Mouse (Mus musculus) limb, embryonic 10.5 days (tissue): ENCODE measurements around the gene Strap. TPM values are rescaled to one million over a fixed set of nuclear protein-coding genes. Genes with fewer than 3 reads are reported as not detected.
A peak's percentile ranks its signal among the peaks of the same experiment; 100 is the strongest.
"Not testable (repeated sequence)": the region's sequence is repeated elsewhere in the genome, so short reads cannot be mapped to it uniquely, and the experiment has no call there.

ENCODE experiments used
- DNase-seq: peaks from one replicate; pipeline ENCODE4 v3.0.0-alpha.2; 2017; ENCODE audit warnings: low spot score
- H3K27ac ChIP-seq: fragments of 300-500 bp; sonication (generic); 2 replicates; pipeline ENCODE4 v1.5.1; 2016; ENCODE audit warnings: mild to moderate bottlenecking
- H3K27me3 ChIP-seq: fragments of 300-500 bp; sonication (generic); 2 replicates; pipeline ENCODE4 v1.6.1; 2016; ENCODE audit warnings: low read depth, mild to moderate bottlenecking; ENCODE audit not compliant: poor library complexity, severe bottlenecking
- H3K36me3 ChIP-seq: fragments of 300-500 bp; sonication (generic); 2 replicates; pipeline ENCODE4 v1.6.1; 2016; ENCODE audit warnings: mild to moderate bottlenecking, moderate library complexity
- H3K4me1 ChIP-seq: fragments of 300-500 bp; sonication (generic); 2 replicates; pipeline ENCODE4 v1.6.1; 2016
- H3K4me3 ChIP-seq: fragments of 300-500 bp; sonication (generic); 2 replicates; pipeline ENCODE4 v1.5.1; 2016; ENCODE audit warnings: mild to moderate bottlenecking, moderate library complexity
- H3K9me3 ChIP-seq: fragments of 300-500 bp; sonication (generic); replicated peaks from 2 replicates; pipeline ENCODE4 v1.6.1; 2016; ENCODE audit warnings: mild to moderate bottlenecking
- WGBS: fragments of 180-500 bp; shearing (Covaris S2); methylation state at CpG from one replicate; pipeline ENCODE4 v1.1.7; 2016; 5-methylcytosine and 5-hydroxymethylcytosine counted together
- polyA plus RNA-seq: library from polyadenylated mRNA; unstranded; fragments of >200 nt; fragmentation: Nextera tagmentation; extraction: Ambion mirVana; gene quantifications from 2 replicates; pipeline ENCODE4 v1.2.1, GENCODE M21; 2016

The Strap gene
- polyA plus RNA-seq, 1 experiment from 2014 or later: 229 TPM

GRCm38 (mm10) chr6:137704300-137704939, 30.5 kb upstream of the Strap start:
- Histone ChIP-seq H3K36me3 (no peaks in the 10 kb centered on the region), H3K9me3 (no peaks in the 10 kb centered on the region), H3K4me3 (no peak overlapping the region), H3K4me1 (peaks cover 9% of the 10 kb centered on the region), H3K27ac (no peak overlapping the region), H3K27me3 (no peaks in the 10 kb centered on the region)
- DNase-seq: no peak
- WGBS: 87% methylated on average over 25 of the region's 25 CpGs

GRCm38 (mm10) chr6:137706209-137706608, 28.7 kb upstream of the Strap start:
- H3K4me1 ChIP-seq: peaks cover 9% of the 10 kb centered on the region
- no peak overlapping the region for H3K4me3 ChIP-seq
- H3K36me3 ChIP-seq: no peaks in the 10 kb centered on the region
- no peaks in the 10 kb centered on the region for H3K9me3 ChIP-seq
- no peak for DNase-seq
- 90% methylated on average over 10 of the region's 10 CpGs for WGBS
- no peaks in the 10 kb centered on the region for H3K27me3 ChIP-seq
- no peak overlapping the region for H3K27ac ChIP-seq

GRCm38 (mm10) chr6:137708726-137709405, 26.0 kb upstream of the Strap start:
- not testable (repeated sequence) for H3K4me1 ChIP-seq, H3K27ac ChIP-seq, DNase-seq, H3K36me3 ChIP-seq, H3K9me3 ChIP-seq, H3K27me3 ChIP-seq, H3K4me3 ChIP-seq
- WGBS: 88% methylated on average over 13 of the region's 13 CpGs

GRCm38 (mm10) chr6:137710179-137711037, 24.5 kb upstream of the Strap start:
- 87% methylated on average over 14 of the region's 14 CpGs for WGBS
- H3K27ac ChIP-seq: no peak overlapping the region
- no peak for DNase-seq
- H3K27me3 ChIP-seq: no peaks in the 10 kb centered on the region
- no peaks in the 10 kb centered on the region for H3K9me3 ChIP-seq
- H3K4me3 ChIP-seq: no peak overlapping the region
- H3K36me3 ChIP-seq: no peaks in the 10 kb centered on the region
- no peaks in the 10 kb centered on the region for H3K4me1 ChIP-seq

GRCm38 (mm10) chr6:137712654-137713309, 22.1 kb upstream of the Strap start:
- H3K27me3 ChIP-seq: no peaks in the 10 kb centered on the region
- H3K36me3 ChIP-seq: no peaks in the 10 kb centered on the region
- no peaks in the 10 kb centered on the region for H3K9me3 ChIP-seq
- H3K4me3 ChIP-seq: no peak overlapping the region
- no peak for DNase-seq
- H3K4me1 ChIP-seq: no peaks in the 10 kb centered on the region
- 74% methylated on average over 7 of the region's 7 CpGs for WGBS
- no peak overlapping the region for H3K27ac ChIP-seq

GRCm38 (mm10) chr6:137713310-137713664, 21.6 kb upstream of the Strap start:
- no peak overlapping the region for H3K4me3 ChIP-seq
- no peak overlapping the region for H3K27ac ChIP-seq
- no peaks in the 10 kb centered on the region for H3K36me3 ChIP-seq
- H3K27me3 ChIP-seq: no peaks in the 10 kb centered on the region
- no peak for DNase-seq
- 92% methylated on average over 3 of the region's 3 CpGs for WGBS
- no peaks in the 10 kb centered on the region for H3K9me3 ChIP-seq
- no peaks in the 10 kb centered on the region for H3K4me1 ChIP-seq

GRCm38 (mm10) chr6:137716802-137717201, 18.1 kb upstream of the Strap start:
- Histone ChIP-seq H3K9me3 (no peaks in the 10 kb centered on the region), H3K27ac (no peak overlapping the region), H3K4me3 (no peak overlapping the region), H3K27me3 (no peaks in the 10 kb centered on the region), H3K4me1 (no peaks in the 10 kb centered on the region), H3K36me3 (no peaks in the 10 kb centered on the region)
- DNase-seq: no peak
- WGBS: 76% methylated on average over 5 of the region's 5 CpGs

GRCm38 (mm10) chr6:137722220-137722931, 12.5 kb upstream of the Strap start:
- no peak for DNase-seq
- Histone ChIP-seq H3K4me1 (no peaks in the 10 kb centered on the region), H3K9me3 (no peaks in the 10 kb centered on the region), H3K27ac (no peak overlapping the region), H3K36me3 (no peaks in the 10 kb centered on the region), H3K4me3 (no peak overlapping the region), H3K27me3 (no peaks in the 10 kb centered on the region)
- WGBS: 92% methylated on average over 15 of the region's 15 CpGs

- H3K4me3 ChIP-seq: no peak overlapping the region
These were observed 11.0 kb upstream of the Strap start for GRCm38 (mm10) chr6:137723898-137724297.

GRCm38 (mm10) chr6:137734460-137734845, 425 bp upstream of the Strap start:
- Histone ChIP-seq H3K27ac (peak overlapping the region; percentile 95), H3K9me3 (no peaks in the 10 kb centered on the region), H3K4me3 (peak overlapping the region; percentile 90), H3K4me1 (peaks cover 13% of the 10 kb centered on the region), H3K27me3 (no peaks in the 10 kb centered on the region; the same call in 1 of the 2 replicates), H3K36me3 (peaks cover 28% of the 10 kb centered on the region)
- 9% methylated on average over 7 of the region's 7 CpGs for WGBS
- DNase-seq: no peak

More at GRCm38 (mm10) chr6:137723898-137724297, 11.0 kb upstream of the Strap start:
- Histone ChIP-seq H3K4me1 (no peaks in the 10 kb centered on the region), H3K36me3 (no peaks in the 10 kb centered on the region), H3K9me3 (no peaks in the 10 kb centered on the region), H3K27ac (no peak overlapping the region), H3K27me3 (no peaks in the 10 kb centered on the region)
- 12% methylated on average over 4 of the region's 4 CpGs for WGBS
- DNase-seq: no peak

GRCm38 (mm10) chr6:137735671-137736238, 877 bp downstream of the Strap start:
- 11% methylated on average over 17 of the region's 17 CpGs for WGBS

GRCm38 (mm10) chr6:137740972-137741371, 6.1 kb downstream of the Strap start:
- DNase-seq: no peak
- no peak overlapping the region for H3K4me3 ChIP-seq
- H3K27me3 ChIP-seq: no peaks in the 10 kb centered on the region
- peaks cover 93% of the 10 kb centered on the region for H3K36me3 ChIP-seq
- peaks cover 7% of the 10 kb centered on the region for H3K4me1 ChIP-seq
- H3K9me3 ChIP-seq: no peaks in the 10 kb centered on the region
- H3K27ac ChIP-seq: no peak overlapping the region
- 95% methylated on average over 2 of the region's 2 CpGs for WGBS

More at GRCm38 (mm10) chr6:137735671-137736238, 877 bp downstream of the Strap start:
- no peak for DNase-seq
- Histone ChIP-seq H3K9me3 (no peaks in the 10 kb centered on the region), H3K36me3 (peaks cover 41% of the 10 kb centered on the region), H3K4me1 (peaks cover 13% of the 10 kb centered on the region), H3K4me3 (peak overlapping the region; percentile 90), H3K27ac (peak overlapping the region; percentile 95), H3K27me3 (no peaks in the 10 kb centered on the region; the same call in 1 of the 2 replicates)
